ENCODE assay signal across 18 mouse cellular contexts in the genomic region with DNA sequence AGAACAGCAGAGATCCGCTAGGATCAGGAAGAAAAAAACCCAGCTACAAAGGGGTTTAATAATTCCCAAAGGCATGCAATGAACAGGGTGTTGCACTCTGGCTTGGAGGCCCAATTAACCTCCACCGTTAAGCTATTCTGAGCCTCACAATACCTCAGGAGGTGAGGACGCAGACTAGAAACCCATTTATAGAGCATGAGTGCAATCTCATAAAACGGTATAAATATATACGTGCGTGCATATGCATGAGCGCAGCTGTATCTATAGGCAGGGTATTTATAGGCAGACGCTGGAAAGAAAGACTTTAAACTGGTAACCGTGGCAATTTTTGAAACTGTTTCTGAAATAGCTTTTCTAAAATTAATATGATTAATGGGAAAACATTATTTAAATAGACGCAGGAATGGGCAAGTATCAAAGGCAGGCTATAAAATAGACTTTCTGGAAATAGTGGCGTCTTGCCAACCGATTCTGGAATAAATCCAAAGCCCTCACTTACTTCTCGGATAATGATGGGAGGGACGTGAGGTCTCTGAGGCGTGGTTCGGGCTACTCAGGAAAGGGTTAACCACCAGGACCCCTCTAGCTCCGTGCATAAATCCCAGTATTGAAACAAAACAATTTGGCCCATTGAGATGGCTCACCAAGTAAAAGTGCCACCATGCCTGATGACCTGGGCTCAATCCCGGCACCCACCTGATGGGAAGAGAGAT. TPM values are rescaled to one million over a fixed set of nuclear protein-coding genes. Genes with fewer than 3 reads are reported as not detected.
DNase-seq lines count a peak whose midpoint lies in the region; ATAC-seq and TF ChIP-seq lines count a peak whose summit lies in the region.
"Had no signal": no experiment of that assay in that cellular context is flagged by ENCODE, and none has a peak within 500 bp of the region (broad histone marks: within the 10 kb centered on the region; RNA-seq: fewer than 3 reads in every experiment).

No protein-coding gene starts in this region.

- no peak overlapping the region for H3K27ac ChIP-seq in heart, adult 2 months
- H3K27ac ChIP-seq in lung, embryonic 15.5 days: no peak overlapping the region
- peak overlapping the region; percentile 62 for H3K27ac ChIP-seq in brown adipose tissue, adult 24 weeks (replicated peaks; ENCODE audit: low read depth, low read length)
- H3K27ac ChIP-seq: embryonic facial prominence, embryonic 13.5 days; liver, embryonic 12.5 days had no signal

- TF ChIP-seq POLR2A in heart, adult 2 months (IDR thresholded peaks at IDR 0.05; ENCODE audit: insufficient read depth, low read depth, low read length): no peak

- peak; percentile 32 for DNase-seq in heart, postnatal 4 days
- no peak for DNase-seq in heart, adult 2 months
- DNase-seq in lung, adult 18-20 months: no peak
- peak; percentile 38 for DNase-seq in kidney, postnatal 14 days
- DNase-seq in left cerebral cortex, postnatal 36 days (ENCODE audit: low spot score in 2 of 2): no peak
- DNase-seq: cerebellum, postnatal 36 days had no signal

- 58% methylated on average over 18 of the region's 18 CpGs for WGBS in heart, adult 2 months
- 38% methylated on average over 18 of the region's 18 CpGs for WGBS in lung, embryonic 15.5 days

- no peaks in the 10 kb centered on the region for H3K9me3 ChIP-seq in lung, embryonic 15.5 days
- H3K9me3 ChIP-seq: embryonic facial prominence, embryonic 13.5 days; G1E; liver, embryonic 12.5 days had no signal

- H3K36me3 ChIP-seq in heart, adult 2 months (ENCODE audit: control insufficient read depth, insufficient read depth, low read length): no peaks in the 10 kb centered on the region
- no peaks in the 10 kb centered on the region for H3K36me3 ChIP-seq in lung, embryonic 15.5 days
- H3K36me3 ChIP-seq: G1E; liver, embryonic 12.5 days had no signal

- TF ChIP-seq CTCF in heart, adult 2 months (IDR thresholded peaks at IDR 0.05): no peak

- TF ChIP-seq EP300 in heart, adult 2 months (IDR thresholded peaks at IDR 0.05; ENCODE audit: insufficient read depth, low read depth, low read length): no peak

- no peak overlapping the region for H3K9ac ChIP-seq in heart, adult 2 months (ENCODE audit: low read depth, low read length)
- no peak overlapping the region for H3K9ac ChIP-seq in lung, embryonic 15.5 days
- H3K9ac ChIP-seq: embryonic facial prominence, embryonic 13.5 days; liver, embryonic 12.5 days had no signal

- no peaks in the 10 kb centered on the region for H3K79me2 ChIP-seq in heart, adult 2 months (replicated peaks; ENCODE audit: control insufficient read depth, insufficient read depth, low read length)

- ATAC-seq in lung, embryonic 15.5 days (ENCODE audit: borderline replicate concordance, extremely low read depth, low FRiP score, low TSS enrichment): no peak
- no peak for ATAC-seq in monocyte, adult 5-6 weeks (replicated peaks; ENCODE audit: insufficient number of reproducible peaks, low FRiP score, low TSS enrichment, poor library complexity, severe bottlenecking)
- ATAC-seq: liver, embryonic 12.5 days had no signal

- no peak overlapping the region for H3K4me3 ChIP-seq in heart, adult 2 months
- H3K4me3 ChIP-seq in lung, embryonic 15.5 days: no peak overlapping the region
- no peak overlapping the region for H3K4me3 ChIP-seq in brown adipose tissue, adult 24 weeks (ENCODE audit: insufficient read depth, low read depth, low read length)
- H3K4me3 ChIP-seq: embryonic facial prominence, embryonic 13.5 days; liver, embryonic 12.5 days had no signal

- no peaks in the 10 kb centered on the region for H3K27me3 ChIP-seq in heart, adult 2 months (ENCODE audit: control insufficient read depth, insufficient read depth, low read length)
- no peaks in the 10 kb centered on the region for H3K27me3 ChIP-seq in lung, embryonic 15.5 days
- H3K27me3 ChIP-seq: embryonic facial prominence, embryonic 13.5 days; liver, embryonic 12.5 days had no signal

- peak overlapping the region; percentile 26; the same call in 1 of the 2 replicates for H3K4me2 ChIP-seq in lung, embryonic 15.5 days
- H3K4me2 ChIP-seq: embryonic facial prominence, embryonic 13.5 days; liver, embryonic 12.5 days had no signal

- intact Hi-C loops in heart, adult 2 months (cut with DNase I): no loop called here
- intact Hi-C loops in left cerebral cortex, postnatal 36 days (cut with DNase I): no loop called here

- H3K4me1 ChIP-seq in heart, adult 2 months (ENCODE audit: control insufficient read depth, insufficient read depth, low read length): peaks cover 1% of the 10 kb centered on the region; the same call in 1 of the 2 replicates
- peaks cover 19% of the 10 kb centered on the region for H3K4me1 ChIP-seq in lung, embryonic 15.5 days
- peaks cover 17% of the 10 kb centered on the region for H3K4me1 ChIP-seq in brown adipose tissue, adult 24 weeks (ENCODE audit: control insufficient read depth, insufficient read depth, insufficient read length, low read length)
- H3K4me1 ChIP-seq: liver, embryonic 12.5 days had no signal

RNA-seq across cellular contexts. Expression of gene Hip1, which starts 37.2 kb away (rescaled TPM):
- 10 to 100 TPM; 40.7 to 43.9 TPM for total RNA-seq in heart, postnatal 4 days (2021)
- total RNA-seq in heart, adult 2 months (2021): 10 to 100 TPM; 25.0 to 29.6 TPM
- polyA plus RNA-seq in heart, adult 2 months (2012; rRNA removed): 22.2 and 34.4 TPM in 2 replicates
- polyA plus RNA-seq in lung, embryonic 15.5 days (2015; fragmentation: Nextera tagmentation; extraction: Ambion mirVana): 30.6 and 33.7 TPM in 2 replicates
- 7.9 and 8.6 TPM in 2 replicates for polyA plus RNA-seq in brown adipose tissue, adult 24 weeks (2012; ENCODE audit: insufficient read depth, insufficient read length, missing spikeins)
- total RNA-seq in left cerebral cortex, postnatal 36 days (2021): 10 to 100 TPM; 44.6 to 61.3 TPM
- 136 to 193 TPM (median 152 TPM) in 3 replicates for total RNA-seq in monocyte, adult 5-6 weeks (2017)
- polyA plus RNA-seq: G1E had no signal

RNA-seq across cellular contexts. Expression of gene Ccl26, which starts 55.7 kb away (rescaled TPM):
- not detected for total RNA-seq in heart, postnatal 4 days (2021)
- total RNA-seq in heart, adult 2 months (2021): not detected
- not detected in 2 replicates for polyA plus RNA-seq in heart, adult 2 months (2012; rRNA removed)
- not detected in 2 replicates for polyA plus RNA-seq in lung, embryonic 15.5 days (2015; fragmentation: Nextera tagmentation; extraction: Ambion mirVana)
- polyA plus RNA-seq in brown adipose tissue, adult 24 weeks (2012; ENCODE audit: insufficient read depth, insufficient read length, missing spikeins): not detected in 2 replicates
- total RNA-seq in left cerebral cortex, postnatal 36 days (2021): not detected
- total RNA-seq in monocyte, adult 5-6 weeks (2017): not detected in 3 replicates
- total RNA-seq: adrenal gland, adult 8-10 months; G1E; left cerebral cortex, adult 8-10 months had no signal
- polyA plus RNA-seq: embryonic facial prominence, embryonic 13.5 days; G1E; gonadal fat pad, adult 2 months; heart, embryonic 14.5 days; large intestine, adult 2 months; liver, embryonic 12.5 days; stomach, embryonic 14.5 days had no signal

Comparison
In these comparisons a context has a peak if more than half of its experiments do, and no peak if none do; other contexts are left out.
1. DNase-seq: peak in heart, postnatal 4 days (single experiment) and kidney, postnatal 14 days (single experiment); none in heart, adult 2 months (0 of 2), lung, adult 18-20 months (0 of 2) and left cerebral cortex, postnatal 36 days (0 of 2).